Mouse (Mus musculus) adrenal gland, postnatal 14 days (tissue): ENCODE results near the gene Slc4a1. TPM values are rescaled to one million over a fixed set of nuclear protein-coding genes. Genes with fewer than 3 reads are reported as not detected.

Experiments
- microRNA-seq, 2 experiments: library from miRNA; unstranded; fragments of <30 nt; microRNA quantifications; one replicate each; pipeline ENCODE4 v1.2.0; 2021
- total RNA-seq: library from RNA; stranded (reverse); gene quantifications from 2 replicates; pipeline ENCODE4 v1.2.3, GENCODE M21; 2021

Slc4a1 gene
- total RNA-seq, 1 experiment from 2014 or later = 72.4 TPM

Small RNAs within 50 kb of the gene (microRNA-seq; reads per million reads assigned to microRNA genes)
- gene Mir6930 = 0 to 0.85 reads per million in 2 experiments

Other genes starting within 250 kb of the Slc4a1 start
- 0.60 and 5.8 TPM in 2 replicates for gene Nags, start 220.7 kb downstream of the Slc4a1 start, total RNA-seq
- gene Tmem101, start 209.8 kb downstream of the Slc4a1 start, total RNA-seq = 14.4 and 16.5 TPM in 2 replicates
- gene Lsm12, start 180.9 kb downstream of the Slc4a1 start, total RNA-seq = 78.7 and 81.0 TPM in 2 replicates
- 82.8 and 83.7 TPM in 2 replicates for gene G6pc3, start 176.6 kb downstream of the Slc4a1 start, total RNA-seq
- 81.1 and 83.7 TPM in 2 replicates for gene Hdac5, start 136.0 kb downstream of the Slc4a1 start, total RNA-seq
- gene BC030867, start 117.3 kb downstream of the Slc4a1 start, total RNA-seq = 1.7 and 2.3 TPM in 2 replicates
- 0.11 and 0.19 TPM in 2 replicates for gene Asb16, start 97.5 kb downstream of the Slc4a1 start, total RNA-seq
- 40.1 and 40.4 TPM in 2 replicates for gene Tmub2, start 81.3 kb downstream of the Slc4a1 start, total RNA-seq
- 47.9 and 53.4 TPM in 2 replicates for gene Atxn7l3, start 69.6 kb downstream of the Slc4a1 start, total RNA-seq
- 102 and 106 TPM in 2 replicates for gene Ubtf, start 46.5 kb downstream of the Slc4a1 start, total RNA-seq
- 31.3 and 31.6 TPM in 2 replicates for gene Rundc3a, start 27.2 kb upstream of the Slc4a1 start, total RNA-seq
- 373 and 415 TPM in 2 replicates for gene Slc25a39, start 41.7 kb upstream of the Slc4a1 start, total RNA-seq
- 180 and 194 TPM in 2 replicates for gene Grn, start 64.1 kb upstream of the Slc4a1 start, total RNA-seq
- gene Fam171a2, start 81.5 kb upstream of the Slc4a1 start, total RNA-seq = 8.2 and 9.6 TPM in 2 replicates
- 4.6 and 7.4 TPM in 2 replicates for gene Itga2b, start 103.9 kb upstream of the Slc4a1 start, total RNA-seq
- 29.7 and 29.9 TPM in 2 replicates for gene Gpatch8, start 190.2 kb upstream of the Slc4a1 start, total RNA-seq
- gene Gm11627, start 213.3 kb upstream of the Slc4a1 start, total RNA-seq = 0.44 and 0.60 TPM in 2 replicates
- 4.0 and 4.4 TPM in 2 replicates for gene Fzd2, start 238.2 kb upstream of the Slc4a1 start, total RNA-seq